Mouse (Mus musculus) gastrocnemius, adult 18-20 months (tissue): Measurements from ENCODE around the gene Zcchc14. TPM values are rescaled to one million over a fixed set of nuclear protein-coding genes. Genes with fewer than 3 reads are reported as not detected.
"Not testable (repeated sequence)": the region's sequence is repeated elsewhere in the genome, so short reads cannot be mapped to it uniquely, and the experiment has no call there.

Source experiments
- DNase-seq: peaks from one replicate; pipeline ENCODE4 v3.0.0; 2021; ENCODE audit warnings: low spot score
- total RNA-seq, 2 experiments: library from RNA; stranded (reverse); gene quantifications; 2 replicates each; pipeline ENCODE4 v1.2.3; 2021

The Zcchc14 gene
- total RNA-seq, 2 experiments from 2014 or later = 15.6 to 17.1 TPM

GRCm38 (mm10) chr8:121667936-121668500 is 15.3 kb upstream of the Zcchc14 start:
- not testable (repeated sequence) for DNase-seq

GRCm38 (mm10) chr8:121665329-121665728 is 12.6 kb upstream of the Zcchc14 start:
- peak; percentile 49 for DNase-seq

- no peak for DNase-seq
These were observed 10.4 kb upstream of the Zcchc14 start for GRCm38 (mm10) chr8:121663101-121663500.

GRCm38 (mm10) chr8:121661631-121662357 is 9.1 kb upstream of the Zcchc14 start:
- DNase-seq = no peak

GRCm38 (mm10) chr8:121660602-121661001 is 7.9 kb upstream of the Zcchc14 start:
- DNase-seq = no peak

GRCm38 (mm10) chr8:121654966-121655494 is 2.3 kb upstream of the Zcchc14 start:
- DNase-seq = no peak

- no peak for DNase-seq
These were observed 1.4 kb upstream of the Zcchc14 start for GRCm38 (mm10) chr8:121654131-121654530.

- DNase-seq = no peak
These were observed 779 bp upstream of the Zcchc14 start for GRCm38 (mm10) chr8:121653340-121654019.

GRCm38 (mm10) chr8:121651874-121652361 is 783 bp downstream of the Zcchc14 start:
- DNase-seq = peak; percentile 50

- no peak for DNase-seq
These were observed 1.3 kb downstream of the Zcchc14 start for GRCm38 (mm10) chr8:121651308-121651873.

- no peak for DNase-seq
These were observed 2.1 kb downstream of the Zcchc14 start for GRCm38 (mm10) chr8:121650389-121651307.

GRCm38 (mm10) chr8:121649904-121650303 is 2.8 kb downstream of the Zcchc14 start:
- no peak for DNase-seq

GRCm38 (mm10) chr8:121649423-121649822 is 3.3 kb downstream of the Zcchc14 start:
- no peak for DNase-seq

- no peak for DNase-seq
These were observed 4.2 kb downstream of the Zcchc14 start for GRCm38 (mm10) chr8:121648451-121648850.

GRCm38 (mm10) chr8:121647511-121648215 is 5.0 kb downstream of the Zcchc14 start:
- DNase-seq = no peak

- no peak for DNase-seq
These were observed 9.3 kb downstream of the Zcchc14 start for GRCm38 (mm10) chr8:121643384-121643783.

GRCm38 (mm10) chr8:121642804-121643203 is 9.9 kb downstream of the Zcchc14 start:
- DNase-seq = no peak

- DNase-seq = no peak
These were observed 16.5 kb downstream of the Zcchc14 start for GRCm38 (mm10) chr8:121636180-121636579.

GRCm38 (mm10) chr8:121635534-121635933 is 17.2 kb downstream of the Zcchc14 start:
- DNase-seq = no peak

GRCm38 (mm10) chr8:121632401-121632800 is 20.3 kb downstream of the Zcchc14 start:
- DNase-seq = no peak
